Mouse (Mus musculus): ENCODE measurements at regions not wholly inside any gene's neighbourhood (a gene's known extent, or its start where the extent isn't known, plus 50 kb on each side); places are given as distances from the start of the nearest gene placed in this dataset.

DNA sequence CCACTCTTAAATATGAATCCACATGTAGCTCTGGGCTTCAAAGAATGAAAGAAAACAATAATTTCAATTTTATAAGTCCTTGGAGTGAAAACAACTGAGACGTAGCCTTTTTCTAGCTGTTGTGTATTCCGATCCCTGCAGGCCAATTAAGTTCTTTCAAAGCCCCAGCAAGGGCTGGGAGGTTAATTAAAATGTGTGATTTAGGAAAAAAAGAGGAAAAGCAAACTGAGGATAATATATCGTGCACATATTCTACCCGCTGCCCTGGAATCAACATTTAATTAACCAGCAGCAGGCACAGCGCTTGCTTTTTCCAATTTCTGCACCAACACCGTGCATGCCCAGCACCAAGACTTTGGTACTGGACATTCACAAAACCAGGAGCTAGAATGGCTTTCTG lies 167.0 kb downstream of the Nectin3 start:
- DNase-seq, result no peak

GRCm38 (mm10) chr16:46299079-46299721 lies 144.3 kb upstream of the Gm4737 start:
- DNase-seq, result no peak

DNA sequence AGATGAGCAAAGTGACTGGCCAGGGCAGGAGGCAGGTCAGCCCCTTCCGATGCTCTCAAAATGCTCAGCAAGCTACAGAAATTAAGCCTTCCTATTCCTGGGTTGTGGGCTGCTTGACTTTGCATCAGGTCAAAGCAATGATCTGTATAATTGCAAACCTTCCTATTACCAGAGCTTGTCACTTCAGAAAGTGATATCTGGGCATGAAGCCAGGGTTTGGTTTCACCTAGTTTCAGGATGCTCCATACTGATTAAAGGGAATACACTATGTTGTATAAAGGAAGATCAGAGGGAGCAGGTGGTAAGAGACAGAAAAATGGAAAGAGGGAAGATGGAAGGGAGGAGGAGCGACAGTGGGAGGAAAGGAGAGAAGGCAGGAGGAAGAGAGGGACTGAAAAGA lies 142.3 kb upstream of the Gm4737 start:
- no peak for DNase-seq

DNA sequence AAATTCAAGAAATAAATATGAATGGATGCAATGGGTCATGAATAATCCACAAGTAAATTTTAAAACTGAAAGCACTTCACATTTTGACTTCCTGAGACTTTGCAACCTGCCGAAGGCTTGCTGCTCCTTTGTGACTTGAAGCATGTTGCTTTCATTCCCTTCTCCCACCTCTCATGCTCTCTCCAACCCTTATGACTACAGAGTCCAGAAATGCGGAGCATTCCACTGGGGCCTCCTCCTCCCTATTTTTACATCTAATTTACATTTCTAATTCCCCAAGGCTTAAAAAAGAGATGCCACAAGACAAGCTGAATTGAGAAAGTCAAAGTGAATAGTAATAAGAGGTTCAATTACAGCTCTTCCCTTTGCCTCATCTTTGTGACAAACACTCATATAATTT lies 141.5 kb upstream of the Gm4737 start:
- no peak for DNase-seq

GRCm38 (mm10) chr16:46293831-46294230 lies 139.0 kb upstream of the Gm4737 start:
- no peak for DNase-seq

GRCm38 (mm10) chr16:46291067-46291833 lies 136.4 kb upstream of the Gm4737 start:
- DNase-seq, result no peak

DNA sequence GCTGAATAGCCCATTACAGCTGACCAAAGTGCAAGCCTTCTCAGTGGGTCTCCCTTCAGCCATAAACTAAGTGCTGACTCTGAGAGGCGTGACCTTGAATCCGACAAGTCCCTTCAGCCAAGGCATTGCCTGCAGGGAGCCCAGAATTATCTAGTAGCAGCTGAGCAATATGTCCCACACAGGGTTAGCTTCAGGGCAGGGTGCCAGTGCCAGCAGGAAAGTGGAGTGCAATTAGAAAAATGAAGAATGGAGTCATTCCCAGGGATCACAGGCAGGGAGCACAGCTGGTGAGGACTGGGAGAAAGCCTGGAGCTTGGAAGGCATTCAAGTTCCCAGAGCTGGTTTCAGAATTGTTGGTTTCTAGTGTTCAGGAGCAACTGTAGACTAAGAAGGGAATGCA lies 135.3 kb upstream of the Gm4737 start:
- DNase-seq, result peak in 1 of 2 experiments; percentile 13

GRCm38 (mm10) chr16:46267533-46267932 lies 112.7 kb upstream of the Gm4737 start:
- no peak for DNase-seq

DNA sequence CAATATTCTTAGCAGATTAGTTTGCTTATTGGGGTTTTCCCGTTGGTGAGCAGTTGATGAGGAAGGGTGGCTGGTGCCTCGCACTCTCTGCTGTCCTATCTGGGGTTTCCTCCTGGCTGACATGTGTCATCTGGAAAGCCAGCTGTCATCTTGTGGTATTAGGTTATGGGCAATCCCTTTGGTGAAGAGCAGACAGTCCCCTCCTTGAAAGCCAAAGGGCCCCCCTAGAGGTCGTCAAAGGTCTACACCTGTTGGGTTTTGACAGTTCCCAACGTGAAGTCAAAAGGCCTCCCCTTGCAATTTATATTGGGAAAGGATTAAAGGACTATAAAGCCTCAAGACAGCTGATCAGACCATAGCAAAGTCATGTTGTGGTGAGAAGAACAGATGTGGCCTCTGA lies 96.8 kb upstream of the Gm4737 start:
- no peak for DNase-seq

DNA sequence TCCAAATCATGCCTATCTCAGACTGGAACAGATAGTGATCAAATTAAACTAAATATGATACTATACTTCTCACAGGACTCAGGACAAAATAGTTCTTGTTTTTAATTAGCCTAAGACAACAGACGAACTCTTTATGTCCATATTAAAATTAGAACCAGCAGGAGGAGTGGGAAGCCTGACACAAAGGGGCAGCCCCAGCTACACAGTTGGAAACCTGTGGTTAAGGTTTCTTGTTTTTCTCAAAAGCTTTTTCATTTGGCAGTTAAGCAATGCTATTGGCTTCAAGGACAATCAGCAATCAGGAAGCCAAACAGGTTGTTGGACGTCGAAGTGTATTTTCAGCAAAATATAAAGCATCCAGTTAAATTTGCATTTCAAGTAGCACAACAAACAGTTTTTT lies 96.1 kb upstream of the Gm4737 start:
- DNase-seq, result no peak

DNA sequence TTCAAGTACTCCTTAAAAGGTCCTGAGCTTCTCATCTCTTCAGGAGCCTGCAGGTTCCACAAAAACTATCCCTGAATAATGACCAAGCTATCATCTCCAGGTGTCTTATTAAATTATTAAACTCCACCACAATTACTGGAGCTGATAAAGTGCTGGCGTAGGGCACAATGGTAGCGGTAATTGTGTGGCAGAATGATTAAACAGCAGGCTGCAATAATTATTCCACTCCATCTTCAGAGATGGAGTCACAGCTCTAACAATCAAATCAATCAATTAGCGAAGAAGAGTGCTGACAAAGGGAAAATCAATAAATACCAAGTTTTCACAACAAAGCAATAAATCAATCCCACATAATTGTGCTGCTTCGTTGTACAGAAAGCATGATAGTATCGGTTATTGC lies 90.7 kb upstream of the Gm4737 start:
- DNase-seq, result no peak

- no peak for DNase-seq
Measured at GRCm38 (mm10) chr16:46228744-46229143, 73.9 kb upstream of the Gm4737 start.

DNA sequence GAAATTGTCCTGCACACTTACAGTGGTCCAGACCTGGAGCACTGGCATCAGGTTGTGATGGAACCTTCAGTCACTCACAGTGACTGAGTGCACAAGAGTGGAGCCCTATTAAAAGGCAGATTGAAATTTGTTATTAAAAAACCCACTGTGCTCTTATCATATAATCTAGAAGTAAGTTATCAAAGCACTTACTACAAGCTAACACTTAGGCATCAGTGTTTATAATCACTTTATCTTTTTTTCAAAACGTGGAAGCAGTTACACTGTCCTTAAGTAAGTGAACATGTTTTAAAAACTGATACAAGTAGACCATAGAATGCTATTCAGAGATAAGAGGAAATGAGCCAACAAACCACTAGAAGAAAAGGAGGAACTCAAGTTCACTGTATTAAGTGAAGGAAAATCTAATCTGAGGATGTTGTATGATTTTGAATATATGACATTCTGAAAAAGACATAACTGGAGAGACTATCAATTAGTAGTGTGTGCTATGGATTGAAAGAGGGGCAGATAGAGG lies 68.3 kb upstream of the Gm4737 start:
- no peak for DNase-seq

DNA sequence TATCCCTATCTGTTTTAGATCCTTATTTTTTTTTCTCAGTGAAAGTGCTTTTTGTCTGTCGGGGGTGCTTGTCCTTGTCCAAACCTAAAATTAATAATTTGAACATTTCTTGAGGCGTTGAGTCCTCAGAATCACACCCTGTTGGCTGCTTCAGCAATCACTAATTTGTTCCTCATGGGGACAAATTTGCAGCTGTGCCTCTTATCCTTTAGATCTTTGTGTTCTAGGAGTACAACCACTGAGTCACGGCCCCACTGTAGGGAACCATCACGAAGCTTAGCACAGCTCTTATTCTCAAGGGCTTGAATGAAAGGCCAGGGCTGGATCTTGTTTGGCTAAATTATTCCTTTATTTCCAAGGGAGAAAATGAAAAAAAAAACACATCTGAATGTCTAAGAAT lies 57.6 kb upstream of the Gm4737 start:
- no peak for DNase-seq

GRCm38 (mm10) chr16:46211914-46212313 lies 57.0 kb upstream of the Gm4737 start:
- no peak for DNase-seq

DNA sequence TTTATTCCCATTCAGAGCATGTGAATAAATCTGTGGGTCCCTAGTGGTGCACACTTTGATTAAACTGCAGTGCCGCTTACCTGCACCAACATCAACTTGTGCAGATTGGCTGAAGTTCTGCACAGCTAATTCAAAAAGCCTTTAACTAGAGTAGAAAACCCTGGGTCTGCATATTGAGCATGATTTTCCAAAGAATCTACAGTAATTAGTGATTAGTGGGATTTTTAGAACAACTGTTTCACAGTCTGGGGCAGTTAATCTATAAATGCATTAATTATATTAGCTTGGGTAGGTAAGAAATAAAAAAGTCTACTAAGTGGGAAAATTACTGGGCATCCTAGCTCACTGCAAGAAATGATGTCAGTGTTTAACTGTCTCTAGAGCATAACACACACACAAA lies 50.2 kb upstream of the Gm4737 start:
- DNase-seq, result no peak

Data from kidney, postnatal 4 days (tissue).